Mouse (Mus musculus) midbrain, embryonic 13.5 days (tissue): ENCODE results near the gene Mpv17. TPM values are rescaled to one million over a fixed set of nuclear protein-coding genes. Genes with fewer than 3 reads are reported as not detected.

ENCODE experiments used
- ATAC-seq: fragments of 200-750 bp; cut with Nextera tagmentation; 2 replicates; pipeline ENCODE4 v1.8.0; 2017; ENCODE audit warnings: mild to moderate bottlenecking, moderate TSS enrichment, moderate library complexity
- H3K27ac ChIP-seq: fragments of 300-500 bp; sonication (generic); 2 replicates; pipeline ENCODE4 v1.5.1; 2015; ENCODE audit warnings: inconsistent platforms, mild to moderate bottlenecking, moderate library complexity
- H3K27me3 ChIP-seq: fragments of 300-500 bp; sonication (generic); 2 replicates; pipeline ENCODE4 v1.6.1; 2015; ENCODE audit warnings: mild to moderate bottlenecking, inconsistent platforms
- H3K36me3 ChIP-seq: fragments of 300-500 bp; sonication (generic); 2 replicates; pipeline ENCODE4 v1.6.1; 2015; ENCODE audit warnings: mild to moderate bottlenecking, inconsistent platforms
- H3K4me1 ChIP-seq: fragments of 300-500 bp; sonication (generic); replicated peaks from 2 replicates; pipeline ENCODE4 v1.6.1; 2015; ENCODE audit warnings: inconsistent platforms
- H3K4me2 ChIP-seq: fragments of 300-500 bp; sonication (generic); replicated peaks from 2 replicates; pipeline ENCODE4 v1.6.1; 2015; ENCODE audit warnings: moderate library complexity, mild to moderate bottlenecking, inconsistent platforms
- H3K4me3 ChIP-seq: fragments of 300-500 bp; sonication (generic); replicated peaks from 2 replicates; pipeline ENCODE4 v1.5.1; 2015; ENCODE audit warnings: mild to moderate bottlenecking, inconsistent platforms
- H3K9ac ChIP-seq: fragments of 300-500 bp; sonication (generic); replicated peaks from 2 replicates; pipeline ENCODE4 v1.6.1; 2015; ENCODE audit warnings: mild to moderate bottlenecking, inconsistent platforms
- H3K9me3 ChIP-seq: fragments of 300-500 bp; sonication (generic); 2 replicates; pipeline ENCODE4 v1.6.1; 2016; ENCODE audit warnings: mild to moderate bottlenecking, inconsistent platforms
- WGBS: fragments of 180-500 bp; shearing (Covaris S2); methylation state at CpG from one replicate; pipeline ENCODE4 v1.1.7; 2015; 5-methylcytosine and 5-hydroxymethylcytosine counted together
- polyA plus RNA-seq: library from polyadenylated mRNA; unstranded; fragments of >200 nt; fragmentation: Nextera tagmentation; extraction: Ambion mirVana; gene quantifications from 2 replicates; pipeline ENCODE4 v1.2.1, GENCODE M21; 2015

The Mpv17 gene
- polyA plus RNA-seq, 1 experiment from 2014 or later = 57.5 TPM

GRCm38 (mm10) chr5:31179301-31179765, 25.3 kb upstream of the Mpv17 start:
- H3K9me3 ChIP-seq = no peaks in the 10 kb centered on the region
- under 1% methylated on average over 25 of the region's 25 CpGs for WGBS
- H3K4me2 ChIP-seq = peak overlapping the region; percentile 98
- ATAC-seq = peak; percentile 82
- H3K36me3 ChIP-seq = peaks cover 9% of the 10 kb centered on the region
- peaks cover 29% of the 10 kb centered on the region for H3K4me1 ChIP-seq
- peak overlapping the region; percentile 98 for H3K4me3 ChIP-seq
- peak overlapping the region; percentile 95 for H3K27ac ChIP-seq
- H3K9ac ChIP-seq = peak overlapping the region; percentile 80
- H3K27me3 ChIP-seq = no peaks in the 10 kb centered on the region

GRCm38 (mm10) chr5:31168630-31169029, 14.6 kb upstream of the Mpv17 start:
- Histone ChIP-seq H3K4me1 (no peaks in the 10 kb centered on the region), H3K9me3 (no peaks in the 10 kb centered on the region), H3K36me3 (peaks cover 95% of the 10 kb centered on the region), H3K9ac (no peak overlapping the region), H3K4me2 (no peak overlapping the region), H3K27ac (no peak overlapping the region), H3K4me3 (no peak overlapping the region), H3K27me3 (no peaks in the 10 kb centered on the region)
- 92% methylated on average over 4 of the region's 4 CpGs for WGBS
- ATAC-seq = no peak

GRCm38 (mm10) chr5:31164878-31165277, 10.8 kb upstream of the Mpv17 start:
- no peak overlapping the region for H3K4me3 ChIP-seq
- ATAC-seq = no peak
- H3K27ac ChIP-seq = no peak overlapping the region
- no peaks in the 10 kb centered on the region for H3K27me3 ChIP-seq
- no peaks in the 10 kb centered on the region for H3K9me3 ChIP-seq
- no peaks in the 10 kb centered on the region for H3K4me1 ChIP-seq
- 94% methylated on average over 1 of the region's 1 CpGs for WGBS
- peaks cover 91% of the 10 kb centered on the region for H3K36me3 ChIP-seq
- H3K9ac ChIP-seq = no peak overlapping the region
- H3K4me2 ChIP-seq = no peak overlapping the region

- no peak for ATAC-seq
- no peak overlapping the region for H3K9ac ChIP-seq
- no peak overlapping the region for H3K4me2 ChIP-seq
- no peaks in the 10 kb centered on the region for H3K4me1 ChIP-seq
- no peak overlapping the region for H3K27ac ChIP-seq
- no peak overlapping the region for H3K4me3 ChIP-seq
- peaks cover 91% of the 10 kb centered on the region for H3K36me3 ChIP-seq
- H3K27me3 ChIP-seq = no peaks in the 10 kb centered on the region
- no peaks in the 10 kb centered on the region for H3K9me3 ChIP-seq
Observed at GRCm38 (mm10) chr5:31162462-31162861, 8.4 kb upstream of the Mpv17 start.

- Histone ChIP-seq H3K27ac (peak overlapping the region; percentile 83; the same call in 1 of the 2 replicates), H3K4me2 (peak overlapping the region; percentile 82), H3K27me3 (no peaks in the 10 kb centered on the region), H3K9me3 (no peaks in the 10 kb centered on the region), H3K36me3 (peaks cover 29% of the 10 kb centered on the region), H3K9ac (peak overlapping the region; percentile 79), H3K4me3 (peak overlapping the region; percentile 70), H3K4me1 (peaks cover 17% of the 10 kb centered on the region)
- WGBS = 38% methylated on average over 6 of the region's 6 CpGs
- peak; percentile 38 for ATAC-seq
Observed at GRCm38 (mm10) chr5:31153516-31154151, 417 bp downstream of the Mpv17 start.

- Histone ChIP-seq H3K4me2 (no peak overlapping the region), H3K36me3 (peaks cover 23% of the 10 kb centered on the region), H3K9me3 (no peaks in the 10 kb centered on the region), H3K27ac (no peak overlapping the region), H3K9ac (no peak overlapping the region), H3K4me3 (no peak overlapping the region), H3K27me3 (no peaks in the 10 kb centered on the region), H3K4me1 (peaks cover 17% of the 10 kb centered on the region)
- ATAC-seq = no peak
- WGBS = 96% methylated on average over 3 of the region's 3 CpGs
Observed at GRCm38 (mm10) chr5:31151746-31152145, 2.3 kb downstream of the Mpv17 start.

- peaks cover 34% of the 10 kb centered on the region for H3K36me3 ChIP-seq
- no peaks in the 10 kb centered on the region for H3K27me3 ChIP-seq
- H3K9me3 ChIP-seq = no peaks in the 10 kb centered on the region
- H3K4me2 ChIP-seq = no peak overlapping the region
- H3K4me3 ChIP-seq = no peak overlapping the region
- no peak for ATAC-seq
- no peak overlapping the region for H3K27ac ChIP-seq
- H3K9ac ChIP-seq = no peak overlapping the region
- 92% methylated on average over 4 of the region's 4 CpGs for WGBS
- H3K4me1 ChIP-seq = peaks cover 15% of the 10 kb centered on the region
Observed at GRCm38 (mm10) chr5:31149781-31150180, 4.3 kb downstream of the Mpv17 start.

GRCm38 (mm10) chr5:31138968-31139425, 15.1 kb downstream of the Mpv17 start:
- no peak overlapping the region for H3K9ac ChIP-seq
- H3K4me2 ChIP-seq = peak overlapping the region; percentile 51; the same call in 1 of the 2 replicates
- H3K9me3 ChIP-seq = no peaks in the 10 kb centered on the region
- peaks cover 22% of the 10 kb centered on the region for H3K4me1 ChIP-seq
- H3K4me3 ChIP-seq = peak overlapping the region; percentile 33
- H3K27me3 ChIP-seq = peaks cover 61% of the 10 kb centered on the region
- no peak for ATAC-seq
- H3K27ac ChIP-seq = no peak overlapping the region
- WGBS = 15% methylated on average over 9 of the region's 9 CpGs
- H3K36me3 ChIP-seq = peaks cover 11% of the 10 kb centered on the region

GRCm38 (mm10) chr5:31138241-31138967, 15.6 kb downstream of the Mpv17 start, which contains the start of gene Ucn:
Gene Ucn (minus strand): TSS chr5:31138829.
- H3K27ac ChIP-seq = no peak within 1 kb of the TSS
- peak within 1 kb of the TSS; percentile 33 for H3K4me3 ChIP-seq
- H3K27me3 ChIP-seq = peaks cover 65% of the 10 kb centered on the region
- under 1% methylated on average over 52 of the region's 52 CpGs for WGBS
- 0 out of 2 replicates have a peak within 1 kb of the TSS, but pooled peaks have one; percentile 23 for H3K9ac ChIP-seq
- no peaks in the 10 kb centered on the region for H3K9me3 ChIP-seq
- peaks cover 9% of the 10 kb centered on the region for H3K36me3 ChIP-seq
- peak within 1 kb of the TSS; percentile 51 for H3K4me2 ChIP-seq
- peaks cover 22% of the 10 kb centered on the region for H3K4me1 ChIP-seq
- peak; percentile 60 for ATAC-seq

GRCm38 (mm10) chr5:31137658-31138057, 16.4 kb downstream of the Mpv17 start:
- Histone ChIP-seq H3K4me3 (peak overlapping the region; percentile 33), H3K9me3 (no peaks in the 10 kb centered on the region), H3K27me3 (peaks cover 65% of the 10 kb centered on the region), H3K36me3 (peaks cover 9% of the 10 kb centered on the region), H3K4me2 (peak overlapping the region; percentile 51), H3K27ac (no peak overlapping the region), H3K4me1 (peaks cover 22% of the 10 kb centered on the region), H3K9ac (0 out of 2 replicates have a peak overlapping the region, but pooled peaks have one; percentile 23)
- ATAC-seq = no peak
- 1% methylated on average over 13 of the region's 13 CpGs for WGBS

GRCm38 (mm10) chr5:31136730-31137424, 17.2 kb downstream of the Mpv17 start:
- H3K9ac ChIP-seq = no peak overlapping the region
- ATAC-seq = no peak
- peak overlapping the region; percentile 33 for H3K4me3 ChIP-seq
- WGBS = 1% methylated on average over 33 of the region's 33 CpGs
- H3K36me3 ChIP-seq = peaks cover 8% of the 10 kb centered on the region
- H3K4me2 ChIP-seq = peak overlapping the region; percentile 51
- H3K27me3 ChIP-seq = peaks cover 65% of the 10 kb centered on the region
- H3K27ac ChIP-seq = no peak overlapping the region
- peaks cover 22% of the 10 kb centered on the region for H3K4me1 ChIP-seq
- H3K9me3 ChIP-seq = no peaks in the 10 kb centered on the region

GRCm38 (mm10) chr5:31126050-31126449, 28.0 kb downstream of the Mpv17 start:
- H3K27me3 ChIP-seq = no peaks in the 10 kb centered on the region
- H3K9ac ChIP-seq = no peak overlapping the region
- ATAC-seq = no peak
- H3K4me2 ChIP-seq = no peak overlapping the region
- no peak overlapping the region for H3K27ac ChIP-seq
- H3K4me3 ChIP-seq = no peak overlapping the region
- H3K36me3 ChIP-seq = no peaks in the 10 kb centered on the region
- WGBS = 44% methylated on average over 5 of the region's 5 CpGs
- no peaks in the 10 kb centered on the region for H3K4me1 ChIP-seq
- no peaks in the 10 kb centered on the region for H3K9me3 ChIP-seq
